Mouse (Mus musculus) right cerebral cortex, postnatal 10 days (tissue): ENCODE results near the gene Zfp612.
"Not testable (repeated sequence)": the region's sequence is repeated elsewhere in the genome, so short reads cannot be mapped to it uniquely, and the experiment has no call there.

Experiments used
- DNase-seq, 2 experiments: peaks; one replicate each; pipeline ENCODE4 v3.0.0; 2021; ENCODE audit warnings: low spot score in 2 of 2

The Zfp612 gene

DNA sequence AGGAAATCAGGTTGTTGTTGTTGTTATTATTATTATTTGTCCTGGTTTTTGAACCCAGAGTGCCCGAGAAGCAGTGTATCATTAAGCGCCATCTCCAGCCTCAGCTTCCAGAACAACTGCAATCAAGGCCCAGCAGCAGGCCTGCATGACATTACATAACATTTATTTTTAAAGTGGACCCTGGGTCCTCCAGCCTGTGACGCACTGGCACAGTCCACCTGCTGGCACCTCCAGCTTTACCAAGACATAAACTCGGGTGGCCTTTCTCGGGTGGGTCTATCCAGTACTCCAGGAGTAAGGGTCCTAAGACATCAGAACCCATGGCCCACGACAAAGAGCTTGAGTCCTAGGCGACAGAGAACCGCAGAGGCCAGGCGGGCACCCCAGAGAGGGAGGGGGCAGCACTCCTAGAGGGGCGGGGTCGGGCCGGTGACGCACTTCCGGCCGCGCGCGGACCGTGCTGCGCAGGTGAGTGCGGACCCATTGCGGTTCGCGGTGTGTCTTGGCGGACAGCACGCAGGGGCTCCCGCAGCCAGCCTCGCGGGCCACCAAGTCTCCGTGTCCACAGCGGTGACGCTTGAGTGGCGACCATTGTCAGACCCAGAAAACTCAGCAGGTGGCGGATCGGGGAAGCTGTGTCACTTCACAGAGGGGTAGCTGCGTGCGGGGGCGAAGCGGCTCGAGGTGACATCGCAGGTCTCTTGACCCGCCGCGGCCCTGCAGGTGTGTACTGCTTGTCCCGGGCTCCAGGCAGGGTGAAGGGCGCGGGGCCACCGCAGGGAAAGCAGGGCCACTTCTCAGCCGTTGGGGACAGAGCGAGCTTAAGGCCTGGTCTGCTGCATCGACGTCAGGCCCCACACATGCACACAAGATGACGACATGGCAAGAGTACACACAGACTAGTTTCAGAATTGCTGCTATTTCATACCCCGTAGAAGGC, at the start of gene Zfp612:
Zfp612 (plus strand) TSS at position 465 of the 940 bp plus-strand sequence.
- DNase-seq: peak; percentile 77 to 78

GRCm38 (mm10) chr8:110033771-110034170, 45.8 kb upstream of the Zfp612 start:
- not testable (repeated sequence) for DNase-seq

- DNase-seq: no peak
Observed at GRCm38 (mm10) chr8:110034331-110034730, 45.2 kb upstream of the Zfp612 start.

GRCm38 (mm10) chr8:110036156-110036555, 43.4 kb upstream of the Zfp612 start:
- peak; percentile 36 to 42 for DNase-seq

GRCm38 (mm10) chr8:110039216-110039615, 40.3 kb upstream of the Zfp612 start:
- DNase-seq: no peak

- no peak for DNase-seq
Observed at GRCm38 (mm10) chr8:110039659-110040058, 39.9 kb upstream of the Zfp612 start, which contains the start of gene Chst4. TSS of gene Chst4 (minus strand) at chr8:110039740.

GRCm38 (mm10) chr8:110040509-110040908, 39.0 kb upstream of the Zfp612 start:
- no peak for DNase-seq

DNA sequence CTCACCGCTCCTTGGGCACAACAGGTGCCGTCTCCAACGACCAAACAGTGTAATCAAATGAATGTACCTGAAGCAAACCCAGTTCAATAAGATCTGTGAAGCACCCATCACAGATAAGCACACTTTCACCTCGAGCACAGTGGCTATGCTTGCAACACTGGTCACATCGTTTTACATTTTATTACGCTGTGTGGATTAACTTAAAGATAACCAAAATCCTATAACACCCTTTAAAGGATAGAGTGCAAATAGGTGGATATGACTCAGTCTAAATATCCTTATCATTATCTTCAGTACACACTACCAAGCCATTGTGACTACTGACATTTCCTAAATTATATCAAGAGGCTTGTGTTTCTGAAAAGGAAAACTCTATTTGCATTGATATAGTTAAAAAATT, 28.3 kb upstream of the Zfp612 start:
- DNase-seq: no peak

DNA sequence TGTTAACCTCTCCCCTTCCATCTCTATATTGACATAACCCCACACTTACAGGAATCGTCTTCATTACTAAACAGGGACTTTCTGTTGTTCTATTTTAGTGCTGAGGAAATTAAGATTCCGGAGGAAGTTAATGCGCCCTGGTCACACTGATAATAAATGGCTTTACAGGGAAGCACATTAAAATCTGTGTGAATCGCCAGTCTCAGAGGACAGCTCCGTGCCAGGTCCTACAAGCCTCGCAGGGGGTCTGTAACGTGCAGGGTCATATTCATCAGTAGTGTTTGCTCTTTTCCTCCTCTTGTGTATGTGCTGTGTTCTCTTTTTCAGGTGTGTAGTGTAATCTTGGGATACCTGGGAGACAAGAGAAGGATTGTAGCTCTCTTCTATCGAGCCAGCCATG, 21.3 kb upstream of the Zfp612 start:
- DNase-seq: no peak

DNA sequence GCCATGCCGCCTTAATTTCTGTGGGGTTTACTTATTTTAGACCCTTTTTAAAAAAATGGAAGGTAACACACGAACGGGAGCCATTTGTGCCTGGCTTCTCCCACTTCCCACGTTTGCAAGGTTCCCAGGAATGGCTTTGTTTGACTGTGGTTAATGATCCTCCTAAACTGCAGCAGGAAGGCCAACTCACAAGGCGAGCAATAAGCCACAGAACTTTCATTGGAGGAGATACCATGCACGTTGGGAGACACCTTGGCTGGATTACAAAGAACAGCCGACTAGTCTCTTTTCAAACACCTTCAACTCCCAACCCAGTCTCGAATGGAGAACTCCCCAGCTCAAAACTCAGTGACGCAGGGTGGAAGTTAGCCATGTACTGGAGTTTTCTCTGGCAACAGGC, 15.4 kb upstream of the Zfp612 start:
- DNase-seq: no peak

DNA sequence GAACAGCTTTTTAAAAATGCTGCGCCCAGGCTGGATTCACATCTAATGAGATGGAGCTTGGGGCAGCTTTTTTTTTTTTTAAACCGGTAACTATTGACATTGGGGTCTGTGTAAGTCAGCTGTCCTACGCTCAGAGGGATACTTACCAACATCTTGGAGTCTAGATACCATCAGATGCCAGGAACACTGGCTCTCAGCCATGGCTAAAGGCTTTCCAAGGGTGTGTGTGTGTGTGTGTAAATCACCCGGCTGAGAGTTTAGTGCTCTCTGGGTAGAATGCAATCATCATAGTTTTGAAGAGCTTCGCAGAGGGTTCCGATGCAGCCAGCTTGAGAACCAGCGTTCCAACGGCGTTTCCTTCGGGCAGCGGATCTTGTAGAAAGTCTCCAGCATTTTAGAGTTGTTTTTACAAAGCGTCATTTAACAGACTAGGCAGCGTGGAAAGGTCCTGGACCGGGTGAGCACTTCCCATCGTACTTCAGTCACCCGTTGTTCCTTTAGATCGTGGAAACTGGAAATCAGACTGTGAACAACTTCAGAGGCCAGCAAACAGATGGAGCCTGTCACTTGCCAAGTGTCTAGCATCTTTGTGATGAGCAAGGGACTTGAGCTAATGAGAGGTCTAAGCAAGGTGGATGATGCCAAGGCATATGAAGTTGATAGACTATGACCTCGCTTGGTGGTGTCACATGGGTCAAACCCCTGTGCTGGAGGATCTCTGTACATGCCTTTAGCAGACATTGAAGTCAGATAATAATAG, 14.8 kb upstream of the Zfp612 start:
- no peak for DNase-seq

DNA sequence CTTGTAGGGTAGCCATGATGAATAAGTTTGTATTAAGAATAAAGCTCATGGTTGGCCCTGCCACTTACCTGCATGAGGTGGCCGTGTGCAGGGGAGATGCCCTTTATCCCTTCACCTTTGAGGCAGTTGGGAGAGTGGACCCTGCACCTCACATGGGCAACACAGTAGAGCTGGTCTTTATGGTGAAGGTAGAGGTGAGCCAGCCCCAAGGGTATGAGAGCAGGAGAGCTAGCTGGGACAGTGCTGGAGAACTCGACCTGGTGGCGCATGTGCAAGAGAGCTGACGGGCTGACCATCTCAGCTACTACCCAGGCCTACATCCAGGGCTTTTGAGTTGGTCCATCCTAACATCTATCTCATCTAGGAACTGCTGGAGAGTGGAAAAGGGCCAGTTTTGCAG, 13.9 kb upstream of the Zfp612 start:
- no peak for DNase-seq

DNA sequence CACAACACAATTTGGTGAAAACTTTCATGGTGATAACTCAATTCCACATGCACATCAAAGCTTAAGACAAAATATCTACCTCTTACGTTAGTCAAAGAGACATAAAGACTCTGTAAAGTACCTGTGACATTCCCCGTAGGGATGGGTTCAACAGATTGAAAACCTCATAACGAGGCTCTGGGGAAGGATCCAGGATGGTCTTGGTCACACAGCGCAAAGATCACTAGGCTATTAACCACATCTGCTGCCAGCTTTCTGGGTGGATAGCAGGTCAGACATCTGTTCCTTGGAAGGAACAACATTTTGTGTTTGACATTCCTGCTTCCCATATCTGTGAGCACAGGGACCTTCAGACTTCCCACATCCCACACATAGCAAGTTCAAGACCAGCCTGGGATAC, 9.8 kb upstream of the Zfp612 start:
- DNase-seq: no peak

GRCm38 (mm10) chr8:110071600-110071999, 7.9 kb upstream of the Zfp612 start:
- DNase-seq: peak in 1 of 2 experiments; percentile 80

DNA sequence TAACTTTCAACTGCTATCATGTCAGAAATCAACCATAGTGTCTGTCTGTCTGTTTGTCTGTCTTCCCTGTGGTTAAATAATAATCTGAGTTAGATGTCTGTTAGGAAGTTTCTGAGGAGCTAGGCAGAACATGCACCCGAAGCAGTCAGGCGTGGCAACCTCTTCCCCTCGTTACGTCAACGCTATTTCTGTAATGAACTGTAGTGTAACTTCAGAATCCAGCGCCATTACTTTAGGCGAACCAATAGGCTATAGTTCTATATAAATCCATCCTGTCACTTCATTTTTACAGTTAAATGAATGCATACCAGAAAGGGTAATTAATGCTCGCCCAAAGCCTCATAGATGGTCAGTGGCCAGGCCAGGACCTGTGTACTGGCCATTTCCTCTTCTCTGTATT, 5.0 kb upstream of the Zfp612 start:
- DNase-seq: no peak

- DNase-seq: no peak
Observed at GRCm38 (mm10) chr8:110082416-110083105, 3.0 kb downstream of the Zfp612 start.

- no peak for DNase-seq
Observed at GRCm38 (mm10) chr8:110091869-110092268, 12.3 kb downstream of the Zfp612 start.

- DNase-seq: no peak
Observed at GRCm38 (mm10) chr8:110100907-110101306, 21.4 kb downstream of the Zfp612 start, which contains the start of gene Gm21964. TSS of gene Gm21964 (plus strand) at chr8:110101207.

- DNase-seq: no peak
Observed at GRCm38 (mm10) chr8:110101676-110102075, 22.1 kb downstream of the Zfp612 start.

DNA sequence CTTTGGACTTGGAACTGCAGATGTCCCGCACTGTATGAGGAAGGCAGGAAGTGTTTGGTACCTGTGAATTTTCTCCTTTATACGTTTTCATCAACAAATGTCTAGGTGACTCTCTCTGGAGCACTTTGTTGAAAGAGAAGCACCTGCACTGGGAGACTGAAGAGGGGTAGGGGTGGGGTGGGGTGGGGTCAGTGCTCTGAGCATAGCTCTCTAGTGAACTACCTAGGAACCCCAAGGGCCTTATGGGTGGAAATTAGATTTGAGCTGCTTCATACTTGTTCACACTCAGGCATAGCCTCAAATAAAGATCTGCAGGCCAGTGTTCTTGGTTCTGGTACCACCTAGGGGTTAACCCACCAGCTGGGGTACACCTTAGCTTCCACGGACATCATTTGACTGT, 23.1 kb downstream of the Zfp612 start, which contains the start of gene Gm17720:
Gm17720 (minus strand) TSS at position 101 of the 400 bp plus-strand sequence.
- DNase-seq: no peak

- DNase-seq: peak; percentile 33 to 64
Observed at GRCm38 (mm10) chr8:110119715-110120114, 40.2 kb downstream of the Zfp612 start.

GRCm38 (mm10) chr8:110130537-110130936, 51.0 kb downstream of the Zfp612 start:
- DNase-seq: peak; percentile 82 to 90
